Mouse (Mus musculus) B cell, adult 2 months (primary cell): Measurements from ENCODE around the gene Vmn2r8.
"Not testable (repeated sequence)": the region's sequence is repeated elsewhere in the genome, so short reads cannot be mapped to it uniquely, and the experiment has no call there.

Experiments used
- DNase-seq, 2 experiments: peaks; one replicate each; pipeline ENCODE4 v3.0.0; 2022

Vmn2r8 gene

DNA sequence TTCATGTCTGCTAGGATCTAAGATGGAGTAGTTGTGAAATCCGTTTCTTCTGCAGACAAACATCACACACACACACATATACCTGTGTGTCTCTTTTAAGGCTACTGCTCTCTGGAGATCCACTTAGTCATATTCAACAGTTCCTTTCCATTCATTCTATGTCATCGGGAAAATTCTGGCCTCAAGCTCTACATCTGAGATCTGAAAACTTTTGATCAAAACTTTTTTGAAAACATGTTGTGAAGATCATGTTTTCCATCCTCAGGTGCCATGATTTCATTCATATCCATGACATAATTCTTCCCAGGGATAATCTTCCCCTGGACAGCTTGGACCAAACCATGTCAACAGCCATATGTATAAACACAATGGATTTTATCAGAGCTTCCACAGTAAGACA lies at the start of gene Vmn2r8:
Vmn2r8 (minus strand) TSS at position 101 of the 400 bp plus-strand sequence.
- DNase-seq: not testable (repeated sequence)

GRCm38 (mm10) chr5:108852501-108852900 lies 43.9 kb upstream of the Vmn2r8 start, which contains the start of gene Vmn2r9:
Gene Vmn2r9 (minus strand): TSS chr5:108852601.
- not testable (repeated sequence) for DNase-seq

DNA sequence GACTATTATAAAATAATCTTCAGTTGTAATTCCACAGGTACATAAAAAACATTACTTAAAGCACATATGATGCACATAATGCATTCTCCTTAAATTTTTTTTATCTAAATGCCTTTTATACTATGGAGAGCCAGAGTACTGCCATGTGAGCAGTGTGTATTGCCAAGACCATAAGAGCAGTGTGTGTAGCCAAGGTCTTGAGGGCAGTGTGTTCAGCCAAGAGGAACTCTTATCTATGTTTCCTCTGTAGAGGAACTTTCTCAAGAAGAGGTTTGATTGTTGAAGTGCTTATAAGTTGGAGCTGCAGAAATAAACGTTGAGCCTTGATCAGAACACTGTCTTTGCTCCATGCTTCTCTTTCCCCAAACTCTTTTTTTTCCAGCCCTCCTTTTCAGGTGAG lies 40.8 kb upstream of the Vmn2r8 start:
- no peak for DNase-seq

GRCm38 (mm10) chr5:108836156-108836555 lies 27.5 kb upstream of the Vmn2r8 start:
- no peak for DNase-seq

GRCm38 (mm10) chr5:108823276-108823675 lies 14.6 kb upstream of the Vmn2r8 start:
- no peak for DNase-seq

GRCm38 (mm10) chr5:108803646-108804045 lies 5.0 kb downstream of the Vmn2r8 start:
- no peak for DNase-seq

- not testable (repeated sequence) for DNase-seq
Measured at GRCm38 (mm10) chr5:108795263-108795662, 13.4 kb downstream of the Vmn2r8 start, which contains the start of gene Tmed11. Gene Tmed11 (minus strand): TSS chr5:108795363.

GRCm38 (mm10) chr5:108790385-108790784 lies 18.3 kb downstream of the Vmn2r8 start:
- DNase-seq: not testable (repeated sequence)

GRCm38 (mm10) chr5:108774630-108775306 lies 33.9 kb downstream of the Vmn2r8 start, which contains the start of gene Rnf212:
Gene Rnf212 (minus strand): TSS chr5:108774982.
- DNase-seq: no peak

DNA sequence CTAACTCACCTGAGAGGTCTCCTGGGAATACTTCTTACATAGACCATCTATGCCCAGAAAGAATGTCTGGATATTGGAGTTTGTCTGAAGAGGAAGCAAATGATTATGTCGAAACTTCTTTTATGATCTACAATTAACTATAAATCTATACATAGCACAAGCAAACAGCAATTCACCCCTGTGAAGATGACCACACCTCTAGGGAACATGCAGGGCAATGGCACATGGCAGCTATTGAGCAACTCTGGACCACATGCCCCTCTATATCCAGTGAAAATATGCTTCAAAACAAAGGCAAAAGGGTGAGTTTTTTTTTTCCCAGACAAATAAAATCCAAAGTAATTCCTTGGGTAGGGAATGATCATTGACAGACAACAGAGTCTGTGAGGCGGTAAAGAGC lies 48.6 kb downstream of the Vmn2r8 start:
- no peak for DNase-seq

DNA sequence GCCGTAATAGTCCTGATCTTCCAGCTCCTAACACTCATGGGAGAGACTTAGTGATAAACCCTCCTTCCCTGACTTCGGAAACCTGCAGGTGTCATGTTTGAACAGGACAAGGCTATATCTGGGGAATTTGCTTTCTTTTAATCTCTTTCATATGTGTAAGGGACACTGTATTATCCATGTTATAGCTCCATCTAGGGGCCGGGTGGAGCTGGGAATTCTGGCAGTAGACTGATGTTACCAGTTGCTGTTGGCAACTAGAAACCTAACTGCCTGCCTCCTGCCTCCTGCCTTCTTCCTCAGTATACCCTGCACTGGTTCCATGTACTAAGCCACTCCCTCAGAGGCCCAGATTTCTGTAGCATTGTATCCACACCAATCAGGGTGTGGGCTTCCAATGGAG lies 50.3 kb downstream of the Vmn2r8 start:
- DNase-seq: no peak

DNA sequence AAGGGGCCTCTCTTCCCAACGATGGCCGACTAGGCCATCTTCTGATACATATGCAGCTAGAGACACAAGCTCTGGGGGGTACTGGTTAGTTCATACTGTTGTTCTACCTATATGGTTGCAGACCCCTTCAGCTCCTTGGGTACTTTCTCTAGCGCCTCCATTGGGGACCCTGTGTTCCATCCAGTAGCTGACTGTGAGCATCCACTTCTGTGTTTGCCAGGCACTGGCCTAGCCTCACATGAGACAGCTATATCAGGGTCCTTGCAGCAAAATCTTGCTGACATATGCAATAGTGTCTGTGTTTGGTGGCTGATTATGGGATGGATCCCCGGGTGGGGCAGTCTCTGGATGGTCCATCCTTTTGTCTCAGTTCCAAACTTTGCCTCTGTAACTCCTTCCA lies 57.4 kb downstream of the Vmn2r8 start:
- DNase-seq: not testable (repeated sequence)

DNA sequence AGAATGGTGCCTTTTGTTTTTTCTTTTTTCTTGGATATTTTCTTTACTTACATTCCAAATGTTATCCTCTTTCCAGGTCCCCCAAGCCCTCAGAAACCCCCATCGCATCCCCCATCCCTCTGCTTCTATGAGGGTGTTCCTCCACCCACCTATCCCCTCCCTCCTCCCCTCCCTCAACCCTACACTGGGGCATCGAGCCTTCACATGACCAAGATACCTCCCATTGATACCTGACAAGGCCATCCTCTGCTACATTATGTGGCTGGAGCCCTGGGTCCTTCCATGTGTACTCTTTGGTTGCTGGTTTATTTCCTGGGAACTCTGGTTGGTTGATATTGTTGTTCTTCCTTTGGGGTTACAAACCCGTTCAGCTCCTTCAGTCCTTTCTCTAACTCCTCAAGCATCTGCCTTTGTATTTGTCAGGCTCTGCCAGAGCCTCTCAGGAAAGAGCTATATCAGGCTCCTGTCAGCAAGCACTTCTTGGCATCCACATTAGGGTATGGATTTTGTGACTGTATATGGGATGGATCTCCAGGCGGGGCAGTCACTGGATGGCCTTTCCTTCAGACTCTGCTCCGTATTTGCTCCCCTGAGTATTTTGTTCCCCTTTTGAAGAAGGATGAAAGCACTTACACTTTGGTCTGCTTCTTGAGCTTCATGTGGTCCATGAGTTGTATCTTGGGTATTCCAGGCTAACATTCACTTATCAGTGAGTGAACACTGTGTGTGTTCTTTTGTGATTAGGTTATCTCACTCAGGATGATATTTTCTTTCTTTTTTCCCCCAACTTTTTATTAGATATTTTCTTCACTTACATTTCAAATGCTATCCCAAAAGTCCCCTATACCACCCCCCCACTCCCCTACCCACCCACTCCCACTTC lies 58.1 kb downstream of the Vmn2r8 start:
- no peak for DNase-seq

- DNase-seq: no peak
Measured at GRCm38 (mm10) chr5:108744629-108745028, 64.0 kb downstream of the Vmn2r8 start.

DNA sequence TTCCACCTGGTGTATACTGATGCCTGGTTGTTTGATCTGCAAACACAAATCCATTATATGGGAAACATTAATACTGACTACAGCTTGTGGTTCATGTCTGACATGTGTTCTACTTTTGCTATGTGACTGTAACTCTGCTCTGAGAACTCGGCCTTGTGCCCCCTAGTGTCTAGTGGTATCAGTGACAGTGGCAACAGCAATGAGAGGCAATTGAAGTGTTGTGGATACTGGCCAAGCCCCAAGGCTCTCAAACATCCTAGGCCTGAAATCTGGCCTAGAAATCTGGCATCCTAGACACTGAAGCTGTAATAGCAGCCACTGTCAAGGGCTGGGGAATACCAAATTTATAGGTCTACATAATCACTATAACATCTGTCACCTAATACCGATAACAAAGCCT lies 64.8 kb downstream of the Vmn2r8 start:
- no peak for DNase-seq

DNA sequence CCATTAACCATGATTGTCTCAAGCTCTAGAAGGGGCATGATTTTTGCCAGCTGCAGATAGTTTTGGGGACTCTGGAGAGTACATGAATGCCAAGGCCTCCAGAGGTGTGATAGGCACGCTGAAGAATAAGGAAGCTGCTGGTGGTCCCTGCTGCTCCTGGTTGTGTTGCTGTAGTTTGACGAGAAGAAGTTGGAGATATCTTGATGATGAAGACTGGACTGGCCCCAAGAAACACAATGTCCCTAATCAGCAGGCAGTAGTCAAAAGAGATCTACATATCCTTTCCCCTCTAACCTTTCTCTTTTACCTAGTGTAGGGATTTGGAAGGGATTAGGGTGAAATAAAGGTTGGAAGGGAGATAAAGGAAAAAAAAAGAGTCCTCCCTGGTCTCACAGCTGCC lies 66.1 kb downstream of the Vmn2r8 start:
- DNase-seq: no peak

- no peak for DNase-seq
Measured at GRCm38 (mm10) chr5:108741844-108742243, 66.8 kb downstream of the Vmn2r8 start.
